Mouse (Mus musculus): ENCODE data around the gene Tlx2. TPM values are rescaled to one million over a fixed set of nuclear protein-coding genes. Genes with fewer than 3 reads are reported as not detected.

Tlx2 gene
- polyA plus RNA-seq, 1 experiment: 0.36 TPM

GRCm38 (mm10) chr6:83103130-83103650, 33.1 kb upstream of the Tlx2 start:
- WGBS: 62% methylated on average over 11 of the region's 11 CpGs
- TF ChIP-seq POLR2A (IDR thresholded peaks at IDR 0.05; ENCODE audit: low read depth, low read length): no peak
- TF ChIP-seq CTCF (conservative IDR thresholded peaks at IDR 0.05; ENCODE audit: insufficient read depth, insufficient read length, low read depth, low read length): no peak
- Histone ChIP-seq H3K4me3 (ENCODE audit: insufficient read depth, low read depth, low read length) (no peak overlapping the region), H3K27me3 (replicated peaks; ENCODE audit: control insufficient read depth, insufficient read depth, low read length) (no peaks in the 10 kb centered on the region), H3K4me1 (ENCODE audit: control insufficient read depth, insufficient read depth, low read length) (peaks cover 22% of the 10 kb centered on the region), H3K36me3 (ENCODE audit: control insufficient read depth, insufficient read depth, low read length) (no peaks in the 10 kb centered on the region), H3K27ac (ENCODE audit: insufficient read depth, low read depth, low read length) (no peak overlapping the region)
- DNase-seq: no peak

GRCm38 (mm10) chr6:83101688-83102556, 31.8 kb upstream of the Tlx2 start:
- peak; percentile 73 for DNase-seq
- WGBS: under 1% methylated on average over 74 of the region's 74 CpGs
- Histone ChIP-seq H3K27me3 (replicated peaks; ENCODE audit: control insufficient read depth, insufficient read depth, low read length) (no peaks in the 10 kb centered on the region), H3K36me3 (ENCODE audit: control insufficient read depth, insufficient read depth, low read length) (no peaks in the 10 kb centered on the region), H3K27ac (ENCODE audit: insufficient read depth, low read depth, low read length) (peak overlapping the region; percentile 78), H3K4me3 (ENCODE audit: insufficient read depth, low read depth, low read length) (peak overlapping the region; percentile 84), H3K4me1 (ENCODE audit: control insufficient read depth, insufficient read depth, low read length) (peaks cover 19% of the 10 kb centered on the region)
- peak; percentile 13 for TF ChIP-seq POLR2A (IDR thresholded peaks at IDR 0.05; ENCODE audit: low read depth, low read length)
- TF ChIP-seq CTCF (conservative IDR thresholded peaks at IDR 0.05; ENCODE audit: insufficient read depth, insufficient read length, low read depth, low read length): peak; percentile 29; the same call in 1 of the 2 replicates

- peak within 1 kb of the TSS; percentile 79 for H3K27ac ChIP-seq (ENCODE audit: insufficient read depth, low read depth, low read length)
- peaks cover 19% of the 10 kb centered on the region for H3K4me1 ChIP-seq (ENCODE audit: control insufficient read depth, insufficient read depth, low read length)
- peak; percentile 75 for TF ChIP-seq CTCF (conservative IDR thresholded peaks at IDR 0.05; ENCODE audit: insufficient read depth, insufficient read length, low read depth, low read length)
- no peak for TF ChIP-seq POLR2A (IDR thresholded peaks at IDR 0.05; ENCODE audit: low read depth, low read length)
- H3K36me3 ChIP-seq (ENCODE audit: control insufficient read depth, insufficient read depth, low read length): no peaks in the 10 kb centered on the region
- WGBS: under 1% methylated on average over 25 of the region's 25 CpGs
- DNase-seq: peak; percentile 96
- peak within 1 kb of the TSS; percentile 84 for H3K4me3 ChIP-seq (ENCODE audit: insufficient read depth, low read depth, low read length)
- H3K27me3 ChIP-seq (replicated peaks; ENCODE audit: control insufficient read depth, insufficient read depth, low read length): no peaks in the 10 kb centered on the region
Measured at GRCm38 (mm10) chr6:83101316-83101687, 31.2 kb upstream of the Tlx2 start, which contains the start of the genes Ccdc142 and Gm42688. Gene Ccdc142, plus strand, starts transcription at chr6:83101601. Gene Gm42688, plus strand, starts transcription at chr6:83101617.

- no peak for TF ChIP-seq CTCF (conservative IDR thresholded peaks at IDR 0.05; ENCODE audit: insufficient read depth, insufficient read length, low read depth, low read length)
- no peak for TF ChIP-seq POLR2A (IDR thresholded peaks at IDR 0.05; ENCODE audit: low read depth, low read length)
- WGBS: 27% methylated on average over 2 of the region's 2 CpGs
- H3K27me3 ChIP-seq (replicated peaks; ENCODE audit: control insufficient read depth, insufficient read depth, low read length): no peaks in the 10 kb centered on the region
- DNase-seq: peak; percentile 91
- H3K4me3 ChIP-seq (ENCODE audit: insufficient read depth, low read depth, low read length): no peak overlapping the region
- no peak overlapping the region for H3K27ac ChIP-seq (ENCODE audit: insufficient read depth, low read depth, low read length)
- H3K4me1 ChIP-seq (ENCODE audit: control insufficient read depth, insufficient read depth, low read length): peaks cover 19% of the 10 kb centered on the region
- H3K36me3 ChIP-seq (ENCODE audit: control insufficient read depth, insufficient read depth, low read length): no peaks in the 10 kb centered on the region
Measured at GRCm38 (mm10) chr6:83098411-83098810, 28.3 kb upstream of the Tlx2 start.

- H3K27me3 ChIP-seq (replicated peaks; ENCODE audit: control insufficient read depth, insufficient read depth, low read length): no peaks in the 10 kb centered on the region
- WGBS: 87% methylated on average over 6 of the region's 6 CpGs
- no peak overlapping the region for H3K27ac ChIP-seq (ENCODE audit: insufficient read depth, low read depth, low read length)
- TF ChIP-seq CTCF (conservative IDR thresholded peaks at IDR 0.05; ENCODE audit: insufficient read depth, insufficient read length, low read depth, low read length) (no peak), POLR2A (IDR thresholded peaks at IDR 0.05; ENCODE audit: low read depth, low read length) (no peak)
- peaks cover 8% of the 10 kb centered on the region; the same call in 1 of the 2 replicates for H3K4me1 ChIP-seq (ENCODE audit: control insufficient read depth, insufficient read depth, low read length)
- H3K36me3 ChIP-seq (ENCODE audit: control insufficient read depth, insufficient read depth, low read length): no peaks in the 10 kb centered on the region
- no peak for DNase-seq
- H3K4me3 ChIP-seq (ENCODE audit: insufficient read depth, low read depth, low read length): no peak overlapping the region
Measured at GRCm38 (mm10) chr6:83095968-83096367, 25.9 kb upstream of the Tlx2 start.

- Histone ChIP-seq H3K27me3 (replicated peaks; ENCODE audit: control insufficient read depth, insufficient read depth, low read length) (no peaks in the 10 kb centered on the region), H3K4me1 (ENCODE audit: control insufficient read depth, insufficient read depth, low read length) (0 out of 2 replicates have a peak, but pooled peaks cover 3% of the 10 kb centered on the region), H3K36me3 (ENCODE audit: control insufficient read depth, insufficient read depth, low read length) (no peaks in the 10 kb centered on the region), H3K4me3 (ENCODE audit: insufficient read depth, low read depth, low read length) (no peak overlapping the region), H3K27ac (ENCODE audit: insufficient read depth, low read depth, low read length) (0 out of 2 replicates have a peak overlapping the region, but pooled peaks have one; percentile 17)
- peak; percentile 59 for DNase-seq
- WGBS: 17% methylated on average over 6 of the region's 6 CpGs
- TF ChIP-seq CTCF (conservative IDR thresholded peaks at IDR 0.05; ENCODE audit: insufficient read depth, insufficient read length, low read depth, low read length) (no peak), POLR2A (IDR thresholded peaks at IDR 0.05; ENCODE audit: low read depth, low read length) (no peak)
Measured at GRCm38 (mm10) chr6:83092416-83093127, 22.5 kb upstream of the Tlx2 start.
